Mouse (Mus musculus): ENCODE results near the gene Dnajb13.

GRCm38 (mm10) chr7:100503076-100503475, 11.7 kb downstream of the Dnajb13 start:
- TF ChIP-seq POLR2A (IDR thresholded peaks at IDR 0.05; ENCODE audit: borderline replicate concordance, low read depth, low read length) (no peak), CTCF (IDR thresholded peaks at IDR 0.05; ENCODE audit: low read depth, low read length) (no peak)

Data from bone marrow macrophage, adult 2 months (primary cell).